Comparison of ENCODE assay signal across 9 mouse cellular contexts in the genomic region with DNA sequence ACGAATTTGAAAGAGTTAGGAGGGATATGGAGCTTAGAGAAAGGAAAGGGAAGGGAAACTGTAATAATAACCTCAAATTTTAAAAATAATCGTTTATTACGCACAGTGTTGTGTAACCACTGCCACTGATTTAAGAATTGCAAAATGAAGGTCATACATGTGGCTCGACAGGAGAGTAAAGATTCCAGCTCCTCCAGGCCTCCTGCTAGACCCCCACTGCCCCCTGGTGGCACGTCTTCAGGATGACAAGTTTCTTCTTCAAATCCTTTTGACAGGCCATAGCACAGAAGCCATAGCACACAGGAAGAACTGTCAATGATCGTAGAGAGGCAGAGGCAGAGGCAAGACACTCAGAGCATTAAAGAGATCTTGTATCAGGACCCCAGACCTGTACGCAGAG. TPM values are rescaled to one million over a fixed set of nuclear protein-coding genes. Genes with fewer than 3 reads are reported as not detected.
DNase-seq lines count a peak whose midpoint lies in the region; ATAC-seq and TF ChIP-seq lines count a peak whose summit lies in the region.
"Had no signal": no experiment of that assay in that cellular context is flagged by ENCODE, and none has a peak within 500 bp of the region (broad histone marks: within the 10 kb centered on the region; RNA-seq: fewer than 3 reads in every experiment).

No protein-coding gene starts in this region.

- TF ChIP-seq CTCF in brain, embryonic 14.5 days (IDR thresholded peaks at IDR 0.05; ENCODE audit: borderline replicate concordance, extremely low read depth, insufficient read depth, insufficient read length) = peak; percentile 90

- 31% methylated on average over 7 of the region's 7 CpGs for WGBS in forebrain, embryonic 14.5 days

- no peak overlapping the region for H3K9ac ChIP-seq in forebrain, embryonic 14.5 days (ENCODE audit: low read length)
- H3K9ac ChIP-seq: midbrain, embryonic 12.5 days had no signal

- H3K4me3 ChIP-seq in forebrain, embryonic 14.5 days (ENCODE audit: low read depth, low read length) = no peak overlapping the region
- H3K4me3 ChIP-seq: midbrain, embryonic 12.5 days had no signal

- H3K4me2 ChIP-seq in forebrain, embryonic 14.5 days (ENCODE audit: low read length) = no peak overlapping the region
- H3K4me2 ChIP-seq: midbrain, embryonic 12.5 days had no signal

- no peaks in the 10 kb centered on the region for H3K27me3 ChIP-seq in forebrain, embryonic 14.5 days (replicated peaks; ENCODE audit: control insufficient read depth, insufficient read depth, low read length)
- H3K27me3 ChIP-seq: midbrain, embryonic 12.5 days had no signal

- no peak for ATAC-seq in forebrain, embryonic 14.5 days
- peak; percentile 71 to 78; a peak in 3 of 4 replicates for ATAC-seq in hematopoietic stem cell, adult 5-6 weeks (replicated peaks in 1 of 2; ENCODE audit: insufficient read depth in 1 of 2, low FRiP score in 2 of 2, low TSS enrichment in 1 of 2, low read depth in 1 of 2, poor library complexity in 2 of 2, severe bottlenecking in 2 of 2)
- no peak for ATAC-seq in activated CD4-positive, CD25-positive, alpha-beta regulatory T cell, adult 4 months

- H3K27ac ChIP-seq in forebrain, embryonic 14.5 days (ENCODE audit: low read depth, low read length) = no peak overlapping the region
- H3K27ac ChIP-seq: midbrain, embryonic 12.5 days had no signal

- DNase-seq in Muller cell, postnatal 12 days (ENCODE audit: inconsistent ontology term) = peak; percentile 82
- DNase-seq in brain, embryonic 14.5 days (ENCODE audit: low read depth) = peak; percentile 92
- DNase-seq in forebrain, embryonic 14.5 days (ENCODE audit: low spot score) = peak; percentile 85
- peak; percentile 45 for DNase-seq in layer of hippocampus, adult 9-11 months
- DNase-seq in lung, postnatal 4 days = peak; percentile 71 to 77
- peak; percentile 79 for DNase-seq in right cerebral cortex, postnatal 14 days

- no peaks in the 10 kb centered on the region for H3K9me3 ChIP-seq in forebrain, embryonic 14.5 days (replicated peaks; ENCODE audit: control insufficient read depth, low read length)
- H3K9me3 ChIP-seq: midbrain, embryonic 12.5 days had no signal

- no peaks in the 10 kb centered on the region for H3K36me3 ChIP-seq in forebrain, embryonic 14.5 days (ENCODE audit: control insufficient read depth, insufficient read depth, low read length)
- H3K36me3 ChIP-seq: midbrain, embryonic 12.5 days had no signal

- no peak for TF ChIP-seq POLR2A in brain, embryonic 14.5 days (IDR thresholded peaks at IDR 0.05; ENCODE audit: borderline replicate concordance, extremely low read depth, insufficient read depth, insufficient read length, poor library complexity, severe bottlenecking)

- no peaks in the 10 kb centered on the region for H3K4me1 ChIP-seq in forebrain, embryonic 14.5 days (ENCODE audit: control insufficient read depth, insufficient read depth, low read length)
- H3K4me1 ChIP-seq: midbrain, embryonic 12.5 days had no signal

RNA-seq across cellular contexts. Expression of a gene that starts 9.1 kb away (rescaled TPM):
- polyA plus RNA-seq in brain, embryonic 14.5 days (2012; rRNA removed) = not detected in 2 replicates
- polyA plus RNA-seq in forebrain, embryonic 14.5 days (2014; fragmentation: Nextera tagmentation; extraction: Ambion mirVana) = not detected in 2 replicates
- total RNA-seq in hematopoietic stem cell, adult 5-6 weeks (2017) = not detected in 2 replicates
- polyA plus RNA-seq in activated CD4-positive, CD25-positive, alpha-beta regulatory T cell, adult 4 months (2017; shearing (Covaris generic)) = not detected
- polyA plus RNA-seq: midbrain, embryonic 12.5 days had no signal

RNA-seq across cellular contexts. Expression of a gene that starts 41.2 kb away (rescaled TPM):
- not detected in 2 replicates for polyA plus RNA-seq in brain, embryonic 14.5 days (2012; rRNA removed)
- polyA plus RNA-seq in forebrain, embryonic 14.5 days (2014; fragmentation: Nextera tagmentation; extraction: Ambion mirVana) = not detected in 2 replicates
- total RNA-seq in hematopoietic stem cell, adult 5-6 weeks (2017) = not detected in 2 replicates
- polyA plus RNA-seq in activated CD4-positive, CD25-positive, alpha-beta regulatory T cell, adult 4 months (2017; shearing (Covaris generic)) = not detected
- polyA plus RNA-seq: midbrain, embryonic 12.5 days had no signal

RNA-seq across cellular contexts. Expression of a gene that starts 49.0 kb away (rescaled TPM):
- polyA plus RNA-seq in brain, embryonic 14.5 days (2012; rRNA removed) = not detected in 2 replicates
- polyA plus RNA-seq in forebrain, embryonic 14.5 days (2014; fragmentation: Nextera tagmentation; extraction: Ambion mirVana) = not detected in 2 replicates
- total RNA-seq in hematopoietic stem cell, adult 5-6 weeks (2017) = not detected in 2 replicates
- polyA plus RNA-seq in activated CD4-positive, CD25-positive, alpha-beta regulatory T cell, adult 4 months (2017; shearing (Covaris generic)) = not detected
- polyA plus RNA-seq: midbrain, embryonic 12.5 days had no signal

Comparison
In these comparisons a context has a peak if more than half of its experiments do, and no peak if none do; other contexts are left out.
1. ATAC-seq: peak in hematopoietic stem cell, adult 5-6 weeks (2 of 2); none in forebrain, embryonic 14.5 days (single experiment) and activated CD4-positive, CD25-positive, alpha-beta regulatory T cell, adult 4 months (single experiment).
2. Peak in every context shown above with its lines, with median percentiles within 50 percentile points of each other: DNase-seq.